Mouse (Mus musculus): Measurements from ENCODE around the gene Necap2.

DNA sequence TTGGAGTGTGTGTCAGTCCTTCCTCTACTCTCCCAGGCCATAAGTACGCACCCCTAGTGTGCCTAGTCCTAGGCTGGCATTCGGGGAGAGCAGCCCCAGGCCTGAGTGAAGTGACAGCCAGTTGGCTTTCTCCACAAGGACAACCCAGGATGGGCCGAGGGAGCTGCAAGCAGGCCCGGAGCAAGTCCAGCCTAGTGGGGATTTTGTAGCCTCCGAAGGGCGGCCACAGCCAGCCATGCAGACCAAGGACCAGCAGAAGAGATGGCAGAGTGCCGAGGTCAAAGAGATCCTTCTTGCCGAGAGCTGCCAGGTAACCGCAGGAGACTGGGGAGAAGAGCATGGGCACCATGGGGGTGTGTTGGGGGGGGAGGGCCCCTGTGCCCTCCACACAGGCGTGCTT lies 16.9 kb upstream of the Necap2 start:
- TF ChIP-seq CTCF (IDR thresholded peaks at IDR 0.05; ENCODE audit: borderline replicate concordance, control insufficient read depth, extremely low read depth, insufficient read depth, low read length, poor library complexity) (no peak), POLR2A (IDR thresholded peaks at IDR 0.05; ENCODE audit: control insufficient read depth, extremely low read depth, insufficient read depth, low read length, poor library complexity) (no peak)
